Mouse (Mus musculus): ENCODE measurements around the gene Rassf6. TPM values are rescaled to one million over a fixed set of nuclear protein-coding genes. Genes with fewer than 3 reads are reported as not detected.

Rassf6 gene
- polyA plus RNA-seq, 1 experiment: 1.1 TPM

DNA sequence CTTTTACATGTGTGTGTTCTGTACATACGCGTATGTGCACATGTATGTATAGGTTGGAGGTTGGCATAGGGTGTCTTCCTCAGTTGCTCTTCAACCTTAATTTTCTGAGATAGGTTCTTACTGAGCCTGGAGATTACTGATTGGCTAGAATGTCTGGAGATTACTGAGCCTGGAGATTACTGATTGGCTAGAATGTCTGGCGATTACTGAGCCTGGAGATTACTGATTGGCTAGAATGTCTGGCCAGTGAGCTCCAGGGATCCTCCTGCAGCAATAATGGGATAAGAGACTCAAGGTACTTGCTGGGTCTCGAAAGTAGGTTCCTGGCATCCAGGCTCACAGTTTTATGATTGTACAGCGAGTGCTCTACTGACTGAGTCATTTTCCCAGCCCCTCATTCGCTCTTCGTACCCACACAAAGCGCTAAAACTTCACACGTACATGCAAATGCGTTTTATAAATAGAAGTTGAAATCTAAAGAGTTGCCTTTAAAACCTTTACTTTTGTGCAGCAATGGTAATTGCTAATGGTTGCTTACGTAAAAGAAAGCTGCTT lies 78.7 kb downstream of the Rassf6 start:
- Histone ChIP-seq H3K4me3 (ENCODE audit: insufficient read depth, low read length) (no peak overlapping the region), H3K4me1 (ENCODE audit: control insufficient read depth, insufficient read depth, low read length) (peaks cover 9% of the 10 kb centered on the region), H3K27ac (ENCODE audit: insufficient read depth, low read length) (peak overlapping the region; percentile 73; the same call in 1 of the 2 replicates)
- TF ChIP-seq CTCF (IDR thresholded peaks at IDR 0.05; ENCODE audit: extremely low read depth, insufficient read depth, low read length) (no peak), POLR2A (IDR thresholded peaks at IDR 0.05; ENCODE audit: extremely low read depth, insufficient read depth, low read length) (no peak)

DNA sequence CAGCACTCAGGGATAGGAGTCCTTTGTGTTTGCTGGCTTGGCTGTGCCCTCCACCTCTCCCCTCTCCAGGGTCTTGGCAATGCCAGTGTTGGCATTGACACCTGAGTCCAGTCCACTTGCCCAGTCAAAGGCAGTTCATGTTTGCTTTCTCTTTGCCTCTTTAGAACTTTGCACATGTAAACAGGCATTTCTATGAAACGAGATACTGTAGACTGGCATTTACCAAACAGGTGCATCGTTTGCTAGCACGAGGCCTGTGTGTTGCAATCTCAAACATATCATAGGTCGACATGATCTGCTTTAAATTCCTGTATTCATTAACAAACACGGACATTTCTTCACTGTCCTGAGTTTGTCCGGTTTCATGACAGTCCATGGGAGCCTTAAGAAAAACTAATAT lies 79.7 kb downstream of the Rassf6 start, which contains the start of gene 5830473C10Rik:
Gene 5830473C10Rik, plus strand, starts transcription at position 365 of the 400 bp plus-strand sequence.
- TF ChIP-seq CTCF (IDR thresholded peaks at IDR 0.05; ENCODE audit: extremely low read depth, insufficient read depth, low read length): no peak
- TF ChIP-seq POLR2A (IDR thresholded peaks at IDR 0.05; ENCODE audit: extremely low read depth, insufficient read depth, low read length): no peak

DNA sequence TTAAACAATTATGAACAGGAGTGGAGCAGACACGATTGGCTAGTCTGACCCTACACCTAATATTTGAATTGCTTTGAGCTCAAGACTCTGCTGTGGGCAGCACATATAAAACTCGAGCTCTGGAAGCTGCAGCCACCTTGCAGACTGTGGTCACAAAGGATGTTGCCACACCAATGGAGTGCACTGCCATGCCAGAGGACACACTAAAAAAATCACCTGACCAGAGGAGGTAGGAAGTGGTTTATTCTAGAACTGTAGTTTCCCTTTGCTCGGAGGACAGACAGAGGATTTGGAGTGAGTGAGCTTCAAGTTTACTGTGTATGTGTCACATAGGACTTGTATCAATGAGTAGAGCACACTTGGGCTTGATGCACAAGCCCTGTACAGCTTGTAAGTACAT lies 84.4 kb downstream of the Rassf6 start:
- Histone ChIP-seq H3K4me1 (ENCODE audit: control insufficient read depth, insufficient read depth, low read length) (no peaks in the 10 kb centered on the region), H3K27ac (ENCODE audit: insufficient read depth, low read length) (no peak overlapping the region), H3K4me3 (ENCODE audit: insufficient read depth, low read length) (no peak overlapping the region)
- TF ChIP-seq POLR2A (IDR thresholded peaks at IDR 0.05; ENCODE audit: extremely low read depth, insufficient read depth, low read length) (no peak), CTCF (IDR thresholded peaks at IDR 0.05; ENCODE audit: extremely low read depth, insufficient read depth, low read length) (no peak)

More for the DNA sequence above, 79.7 kb downstream of the Rassf6 start, which contains the start of gene 5830473C10Rik:
- H3K4me1 ChIP-seq (ENCODE audit: control insufficient read depth, insufficient read depth, low read length): peaks cover 8% of the 10 kb centered on the region
- H3K4me3 ChIP-seq (ENCODE audit: insufficient read depth, low read length): no peak within 1 kb of the TSS
- no peak within 1 kb of the TSS for H3K27ac ChIP-seq (ENCODE audit: insufficient read depth, low read length)

Other genes with a start within 250 kb of the Rassf6 start
- gene Alb, start 179.8 kb downstream of the Rassf6 start, polyA plus RNA-seq (2012; rRNA removed): 0.19 and 1.2 TPM in 2 replicates
- 0.25 and 2.0 TPM in 2 replicates for gene Afp, start 149.9 kb downstream of the Rassf6 start, polyA plus RNA-seq (2012; rRNA removed)
- not detected in 2 replicates for gene Afm, start 121.7 kb downstream of the Rassf6 start, polyA plus RNA-seq (2012; rRNA removed)
- 0.11 and 0.13 TPM in 2 replicates for gene 5830473C10Rik, start 79.5 kb downstream of the Rassf6 start, polyA plus RNA-seq (2012; rRNA removed)
- 0.19 and 0.38 TPM in 2 replicates for gene Cxcl5, start 118.7 kb upstream of the Rassf6 start, polyA plus RNA-seq (2012; rRNA removed)
- gene Ppbp, start 127.9 kb upstream of the Rassf6 start, polyA plus RNA-seq (2012; rRNA removed): 0.08 and 0.36 TPM in 2 replicates
- 5.0 and 6.5 TPM in 2 replicates for gene Pf4, start 131.8 kb upstream of the Rassf6 start, polyA plus RNA-seq (2012; rRNA removed)
- not detected in 2 replicates for gene Cxcl3, start 145.4 kb upstream of the Rassf6 start, polyA plus RNA-seq (2012; rRNA removed)
- gene Cxcl15, start 153.9 kb upstream of the Rassf6 start, polyA plus RNA-seq (2012; rRNA removed): not detected in 2 replicates

All from cortical plate, adult 2 months (tissue).